Mouse (Mus musculus) CD4-positive, CD25-positive, alpha-beta regulatory T cell, adult 4 months (primary cell): Measurements from ENCODE around the gene Gm7247. TPM values are rescaled to one million over a fixed set of nuclear protein-coding genes. Genes with fewer than 3 reads are reported as not detected.
A peak's percentile ranks its signal among the peaks of the same experiment; 100 is the strongest.
"Not testable (repeated sequence)": the region's sequence is repeated elsewhere in the genome, so short reads cannot be mapped to it uniquely, and the experiment has no call there.

Source experiments
- ATAC-seq: one replicate; pipeline ENCODE4 v1.8.0; 2017
- polyA plus RNA-seq, 2 experiments: library from polyadenylated mRNA; unstranded; fragments of 100-300 nt; shearing (Covaris generic); gene quantifications; one replicate each; pipeline ENCODE4 v1.2.1; 2017

Gene Gm7247
- polyA plus RNA-seq: not detected

GRCm38 (mm10) chr14:51361456-51361855 is at the start of gene Gm7247:
TSS of gene Gm7247 (plus strand) at chr14:51361756.
- ATAC-seq: no peak

- ATAC-seq: no peak
These were observed 37.6 kb upstream of the Gm7247 start for GRCm38 (mm10) chr14:51324001-51324400.

GRCm38 (mm10) chr14:51346027-51346426 is 15.5 kb upstream of the Gm7247 start:
- ATAC-seq: no peak

DNA sequence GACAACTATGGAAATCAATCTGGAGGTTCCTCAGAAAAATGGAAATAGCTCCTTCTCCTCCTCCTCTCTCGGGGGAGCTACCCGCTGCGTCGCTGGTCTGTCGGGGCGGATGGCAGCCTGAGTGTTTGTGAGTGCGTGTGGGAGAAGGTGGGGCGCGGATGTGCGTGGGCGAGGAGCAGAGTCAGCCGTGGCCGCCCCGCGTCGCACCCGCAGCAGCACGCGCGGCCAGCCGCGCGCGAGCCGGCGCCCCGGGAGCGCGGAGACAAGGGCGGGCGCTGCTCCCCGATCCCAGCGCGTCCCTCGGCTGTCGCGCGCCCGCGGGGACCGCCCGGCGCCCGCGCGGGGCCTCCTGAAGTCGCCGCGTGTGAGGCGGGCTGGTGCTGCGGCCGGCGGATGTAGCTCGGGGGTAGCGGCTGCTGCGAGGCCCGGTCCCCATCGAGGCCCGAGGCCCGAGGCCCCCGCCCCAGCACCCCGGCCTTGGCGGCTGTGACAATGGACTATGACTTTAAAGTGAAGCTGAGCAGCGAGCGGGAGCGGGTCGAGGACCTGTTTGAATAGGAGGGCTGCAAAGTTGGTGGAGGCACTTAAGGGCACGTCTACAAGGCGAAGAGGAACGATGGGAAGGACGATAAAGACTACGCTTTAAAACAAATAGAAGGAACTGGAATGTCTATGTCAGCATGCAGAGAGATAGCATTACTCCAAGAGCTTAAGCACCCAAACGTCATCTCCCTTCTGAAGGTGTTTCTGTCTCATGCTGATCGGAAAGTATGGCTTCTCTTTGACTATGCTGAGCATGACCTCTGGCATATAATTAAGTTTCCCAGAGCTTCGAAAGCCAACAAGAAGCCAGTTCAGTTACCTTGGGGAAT is 3.2 kb upstream of the Gm7247 start:
- ATAC-seq: no peak

- no peak for ATAC-seq
These were observed 21.2 kb downstream of the Gm7247 start for GRCm38 (mm10) chr14:51382805-51383204.

DNA sequence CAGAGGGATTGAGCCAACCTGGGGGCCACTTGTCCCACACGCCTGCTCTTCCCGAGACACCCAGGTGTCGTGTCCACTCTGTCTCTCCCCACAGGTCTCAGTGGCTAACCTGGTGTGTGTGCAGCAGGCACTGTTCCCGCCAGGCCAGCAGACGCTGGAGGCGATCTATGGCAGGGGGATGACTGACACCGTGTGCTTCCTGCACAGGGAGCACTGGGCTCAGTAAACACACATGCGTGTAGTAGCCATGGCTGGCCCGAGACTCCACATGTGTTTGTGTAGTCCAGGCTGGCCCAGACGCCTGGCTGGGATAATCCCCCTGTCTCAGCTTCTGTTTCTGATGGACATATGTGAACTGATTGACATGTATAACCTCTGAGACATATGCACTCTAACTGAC is 22.8 kb downstream of the Gm7247 start:
- ATAC-seq: no peak

DNA sequence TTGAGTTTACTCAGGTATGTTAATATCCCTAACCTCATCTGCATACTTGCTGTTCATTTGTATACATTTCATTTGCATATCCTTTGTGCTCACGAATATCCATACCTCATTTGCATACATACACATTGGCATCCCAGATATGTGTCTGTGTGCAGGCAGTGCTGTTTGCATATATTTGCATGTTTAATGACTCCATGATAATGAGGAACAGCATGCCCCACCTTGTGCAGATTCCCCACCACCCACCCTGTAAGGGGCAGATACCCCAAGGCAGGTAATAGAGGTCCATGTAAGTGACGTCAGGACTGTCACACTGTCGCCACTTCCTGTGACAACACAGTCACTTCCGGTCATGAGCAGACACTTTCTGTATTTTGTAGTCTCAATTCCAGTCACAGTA is 24.2 kb downstream of the Gm7247 start:
- peak; percentile 60 for ATAC-seq

DNA sequence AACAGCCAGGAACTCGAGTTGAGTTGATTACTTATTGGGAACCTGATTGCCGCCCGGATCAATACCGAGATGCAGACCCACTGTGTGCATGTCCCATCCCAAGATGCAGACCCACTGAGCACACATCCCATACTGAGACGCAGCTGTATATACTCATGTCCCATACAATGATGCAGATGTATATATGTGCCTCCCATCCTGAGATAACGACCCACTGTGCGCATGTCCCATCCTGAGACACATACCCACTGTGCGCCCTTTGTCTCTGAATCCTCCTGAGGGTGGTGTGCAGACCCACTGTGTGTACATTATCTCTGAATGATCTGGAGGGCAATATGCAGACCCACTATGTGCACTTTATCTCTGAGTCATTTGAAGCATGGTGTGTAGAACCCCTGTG is 26.2 kb downstream of the Gm7247 start:
- ATAC-seq: no peak

DNA sequence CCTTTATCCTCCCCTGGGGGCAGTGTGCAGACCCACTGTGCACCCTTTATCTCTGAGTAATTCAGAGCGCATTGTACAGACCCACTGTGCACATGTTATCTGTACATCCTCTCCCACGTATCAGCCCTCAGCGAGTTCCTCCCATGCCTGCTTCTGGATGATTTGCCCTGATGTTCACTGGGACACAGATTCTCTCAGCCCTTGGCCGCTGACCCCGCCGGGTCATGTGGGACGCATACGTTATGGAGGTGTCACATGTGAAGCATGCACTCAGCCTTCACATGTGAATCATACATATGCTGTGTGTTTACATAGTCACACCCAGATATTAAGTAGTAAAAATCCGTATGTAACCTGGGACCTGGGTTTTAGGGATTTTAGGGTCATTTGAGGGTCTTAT is 26.7 kb downstream of the Gm7247 start:
- no peak for ATAC-seq

GRCm38 (mm10) chr14:51410520-51410919 is 49.0 kb downstream of the Gm7247 start, which contains the start of gene Vmn2r88:
TSS of gene Vmn2r88 (plus strand) at chr14:51410820.
- ATAC-seq: no peak

DNA sequence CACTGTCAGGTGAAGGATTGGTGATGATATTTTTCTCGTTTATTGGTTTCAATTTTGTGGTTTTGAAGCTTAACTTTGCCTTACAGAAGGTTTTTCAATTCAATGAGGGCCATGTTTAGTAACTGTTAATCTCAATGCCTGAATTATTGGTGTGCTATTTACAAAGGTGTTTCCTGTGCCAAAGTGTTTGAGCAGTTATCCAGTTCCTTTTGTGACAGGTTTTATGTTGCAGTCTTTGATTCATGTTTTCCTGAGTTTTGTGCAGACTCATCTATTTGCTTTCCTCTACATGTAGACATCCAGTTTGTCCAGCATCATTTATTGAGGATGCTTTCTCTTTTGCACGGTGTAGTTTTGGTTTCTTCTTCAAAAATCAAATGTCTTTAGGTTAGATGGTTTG is 62.3 kb downstream of the Gm7247 start:
- no peak for ATAC-seq

- not testable (repeated sequence) for ATAC-seq
These were observed 68.6 kb downstream of the Gm7247 start for GRCm38 (mm10) chr14:51430138-51430537.

DNA sequence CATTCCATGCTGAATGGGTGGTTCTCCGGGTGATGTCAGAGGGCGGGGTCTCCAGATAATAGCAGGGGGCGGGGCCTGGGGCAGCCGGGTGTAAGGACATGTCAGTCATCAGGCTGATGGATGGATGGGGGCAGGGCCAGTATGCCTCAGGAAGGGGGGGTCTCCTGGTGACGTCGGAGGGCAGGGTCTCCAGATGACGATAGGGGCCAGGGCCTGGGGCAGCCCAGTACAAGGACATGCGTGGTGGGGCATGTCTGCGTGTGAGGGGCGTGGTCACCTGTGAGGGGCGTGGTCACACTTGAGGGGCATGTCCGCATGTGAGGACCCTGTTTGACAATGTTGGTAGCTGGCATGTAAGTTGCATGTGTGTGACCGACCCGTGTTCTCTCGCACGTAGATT is 73.0 kb downstream of the Gm7247 start:
- ATAC-seq: no peak

DNA sequence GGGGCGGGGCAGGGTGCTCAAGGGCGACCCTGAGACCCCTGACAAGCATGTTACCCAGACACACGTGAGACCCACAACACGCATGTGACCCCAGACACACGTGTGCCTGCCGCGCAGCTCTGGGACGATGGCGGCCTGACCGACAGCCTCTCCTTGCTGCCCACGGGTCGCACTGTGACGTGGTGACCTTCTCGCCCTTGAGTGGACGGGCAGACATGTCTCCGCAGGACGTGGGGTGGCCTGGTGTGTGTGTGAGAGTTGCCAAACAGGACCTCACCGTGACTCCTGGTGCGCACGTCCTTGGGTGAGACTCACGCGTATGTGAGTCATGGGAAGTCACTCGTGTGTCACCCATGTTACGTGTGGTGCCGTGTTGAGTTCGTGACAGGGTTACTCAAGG is 73.5 kb downstream of the Gm7247 start:
- ATAC-seq: no peak

- no peak for ATAC-seq
These were observed 77.4 kb downstream of the Gm7247 start for GRCm38 (mm10) chr14:51438955-51439354.

GRCm38 (mm10) chr14:51451557-51451956 is 90.0 kb downstream of the Gm7247 start, which contains the start of gene Vmn2r89:
TSS of gene Vmn2r89 (plus strand) at chr14:51451857.
- ATAC-seq: not testable (repeated sequence)

DNA sequence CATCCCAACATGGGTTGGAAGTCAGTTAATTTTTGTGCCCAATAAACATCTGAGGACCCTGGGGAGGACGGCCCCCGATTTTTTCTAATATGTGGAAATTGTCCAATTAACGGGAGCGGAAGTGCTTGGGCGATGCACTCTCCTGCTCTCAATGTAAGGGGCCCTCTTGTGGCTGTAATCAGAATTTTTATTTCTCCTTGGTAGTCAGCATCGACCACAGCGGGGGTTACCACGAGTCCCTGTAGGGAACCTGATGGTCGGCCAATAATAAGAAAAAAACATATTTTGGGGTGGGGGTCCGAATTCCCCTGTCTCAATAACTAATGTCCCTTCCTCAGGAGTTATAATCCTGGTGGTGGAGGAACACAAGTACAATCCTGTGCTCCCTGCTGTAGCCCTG is 118.7 kb downstream of the Gm7247 start:
- ATAC-seq: not testable (repeated sequence)

DNA sequence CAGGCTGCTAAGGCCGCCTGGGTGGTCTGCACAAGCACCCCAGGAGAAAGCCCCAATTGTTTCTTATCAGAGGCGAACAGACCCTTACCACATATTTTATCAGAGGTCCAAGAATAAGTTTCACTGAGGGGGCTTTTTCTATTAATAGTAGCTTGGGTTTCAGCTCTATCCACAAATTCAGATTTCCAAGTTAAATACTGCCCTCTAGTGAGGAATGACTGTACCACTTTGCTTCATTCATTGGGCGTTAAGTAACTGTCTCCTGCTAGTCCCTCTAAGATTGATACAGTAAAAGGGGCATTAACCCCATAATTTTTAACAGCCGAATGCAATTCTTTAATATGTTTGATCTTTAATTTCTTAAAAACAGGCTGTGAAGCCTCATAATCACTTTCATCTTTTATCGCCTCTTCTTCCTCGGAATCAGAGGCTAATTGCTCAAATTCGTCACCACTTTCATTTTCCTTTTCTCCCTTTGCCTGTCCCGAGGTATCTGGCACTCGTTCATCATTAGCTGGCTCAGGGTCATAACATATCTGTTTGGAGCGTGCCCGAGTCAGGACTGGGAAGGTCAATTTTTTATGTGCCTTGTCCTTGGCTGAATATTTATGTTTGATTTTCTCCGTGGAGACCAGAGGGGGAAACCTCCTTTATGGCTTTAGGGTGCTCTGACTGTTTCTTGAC is 119.9 kb downstream of the Gm7247 start:
- not testable (repeated sequence) for ATAC-seq

GRCm38 (mm10) chr14:51482051-51482715 is 120.6 kb downstream of the Gm7247 start:
- no peak for ATAC-seq

- ATAC-seq: not testable (repeated sequence)
These were observed 121.4 kb downstream of the Gm7247 start for GRCm38 (mm10) chr14:51482971-51483381.

- ATAC-seq: no peak
These were observed 122.1 kb downstream of the Gm7247 start for GRCm38 (mm10) chr14:51483671-51484070.

DNA sequence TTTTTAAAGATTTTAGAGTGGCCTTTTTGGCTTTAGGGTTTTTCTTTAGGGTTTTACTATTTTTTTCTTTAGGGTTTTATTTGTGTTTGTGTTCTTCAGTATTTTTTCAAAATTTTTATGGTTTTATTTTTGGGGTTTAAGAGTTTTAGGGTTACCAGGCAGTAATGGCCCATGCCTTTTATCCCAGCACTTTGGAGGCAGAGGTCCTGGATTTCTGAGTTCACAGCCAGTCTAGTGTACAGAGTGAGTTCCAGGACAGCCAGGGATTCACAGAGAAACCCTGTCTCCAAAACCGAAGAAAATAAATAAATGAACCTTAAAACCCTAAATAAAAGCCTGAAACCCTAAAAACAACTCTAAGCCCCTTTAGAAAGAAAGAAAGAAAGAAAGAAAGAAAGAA is 124.6 kb downstream of the Gm7247 start:
- no peak for ATAC-seq

GRCm38 (mm10) chr14:51495781-51496180 is 134.2 kb downstream of the Gm7247 start:
- no peak for ATAC-seq
